Mouse (Mus musculus): ENCODE data around the gene Thyn1.

Gene Thyn1

DNA sequence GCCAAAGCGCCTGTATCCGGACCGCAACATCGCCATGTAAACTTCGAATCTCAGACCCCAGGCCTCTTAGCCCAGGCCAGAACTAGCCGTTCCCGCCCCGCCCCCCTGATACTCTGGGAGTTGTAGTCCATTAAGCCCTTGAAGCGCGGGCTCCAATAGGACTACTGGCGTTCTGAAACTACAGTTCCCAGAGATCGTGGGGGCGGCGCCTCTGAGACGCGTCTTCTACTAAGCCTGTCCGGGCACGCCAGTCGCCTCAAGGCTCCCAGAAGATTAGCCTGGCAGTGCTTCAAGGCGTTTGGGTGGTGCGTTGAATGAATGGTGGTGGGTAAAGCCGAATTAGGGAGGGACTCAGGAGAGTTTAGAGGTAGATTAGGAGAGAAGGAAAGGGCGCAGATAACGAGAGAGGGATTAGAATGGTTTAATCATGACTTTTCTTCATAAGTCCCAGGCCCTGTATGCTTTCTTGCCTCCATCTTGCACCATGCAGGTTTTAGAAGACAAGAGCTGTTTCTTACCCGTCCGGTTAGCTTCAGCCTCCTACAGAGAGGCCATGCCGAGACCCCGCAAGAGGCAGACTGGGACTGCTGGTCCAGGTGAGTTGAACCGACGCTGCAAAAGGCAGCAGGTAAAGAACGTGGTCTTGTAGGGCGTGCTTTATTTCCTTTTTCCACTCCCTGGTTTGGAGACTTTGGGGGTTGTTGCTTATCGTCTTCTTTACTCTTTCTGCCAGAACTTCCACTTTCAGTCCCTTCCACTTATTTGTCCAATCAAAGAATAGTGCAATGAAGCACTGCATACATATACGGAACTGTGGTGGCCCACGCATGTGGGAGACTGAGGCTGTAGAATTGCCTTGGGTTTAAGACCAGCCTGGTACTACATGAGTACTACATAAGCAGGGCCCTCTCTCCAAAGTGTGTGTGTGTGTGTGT lies at the start of gene Thyn1, which contains the start of gene Acad8:
Gene Thyn1 (plus strand): TSS at position 250 of the 935 bp plus-strand sequence.
Gene Acad8 (minus strand): TSS at position 106 of the 935 bp plus-strand sequence.
- DNase-seq = peak; percentile 93

DNA sequence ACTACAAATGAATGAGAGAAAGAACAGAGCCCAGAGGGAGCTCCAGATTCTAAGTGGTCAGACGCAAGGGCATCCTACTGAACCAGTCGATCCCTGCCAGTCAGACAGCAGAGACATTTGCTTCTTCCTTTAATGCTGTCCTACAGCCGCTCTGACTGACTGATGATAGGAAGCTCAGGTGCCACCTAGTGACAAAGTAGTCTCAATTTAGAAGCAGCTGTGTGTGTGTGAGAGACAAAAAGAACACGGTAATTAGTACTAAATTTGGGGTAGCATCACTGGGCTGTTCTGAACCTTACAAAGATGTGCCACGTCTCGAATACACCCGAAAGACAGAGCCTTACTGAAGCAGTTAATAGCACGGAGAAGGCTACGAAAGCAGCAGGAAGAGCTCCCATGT lies 21.8 kb upstream of the Thyn1 start:
- no peak for DNase-seq

- no peak for DNase-seq
These were observed 20.7 kb upstream of the Thyn1 start for GRCm38 (mm10) chr9:26978776-26979175.

GRCm38 (mm10) chr9:26985090-26985613 lies 14.4 kb upstream of the Thyn1 start:
- DNase-seq = no peak

GRCm38 (mm10) chr9:26985668-26986277 lies 13.7 kb upstream of the Thyn1 start:
- no peak for DNase-seq

DNA sequence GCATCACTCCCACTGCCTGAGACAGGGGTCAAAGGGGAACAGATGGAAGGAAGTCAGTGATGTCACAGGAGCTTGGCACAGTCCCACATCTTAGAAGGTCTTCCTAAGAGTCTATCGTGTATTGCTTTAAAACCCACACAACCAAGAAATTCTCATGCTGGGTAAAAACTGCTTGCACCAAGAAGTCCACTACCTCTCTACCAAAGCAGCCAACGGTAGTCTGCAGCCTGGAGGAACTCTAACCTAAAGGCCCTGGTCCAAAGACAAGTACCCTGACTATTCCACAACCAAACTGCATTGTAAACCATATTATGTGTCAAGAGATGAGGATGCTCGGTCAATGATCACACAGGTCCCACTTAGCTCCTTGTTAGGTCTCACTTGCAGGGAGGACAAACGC lies 9.3 kb upstream of the Thyn1 start:
- DNase-seq = no peak

- no peak for DNase-seq
These were observed 6.4 kb upstream of the Thyn1 start for GRCm38 (mm10) chr9:26993118-26993517.

DNA sequence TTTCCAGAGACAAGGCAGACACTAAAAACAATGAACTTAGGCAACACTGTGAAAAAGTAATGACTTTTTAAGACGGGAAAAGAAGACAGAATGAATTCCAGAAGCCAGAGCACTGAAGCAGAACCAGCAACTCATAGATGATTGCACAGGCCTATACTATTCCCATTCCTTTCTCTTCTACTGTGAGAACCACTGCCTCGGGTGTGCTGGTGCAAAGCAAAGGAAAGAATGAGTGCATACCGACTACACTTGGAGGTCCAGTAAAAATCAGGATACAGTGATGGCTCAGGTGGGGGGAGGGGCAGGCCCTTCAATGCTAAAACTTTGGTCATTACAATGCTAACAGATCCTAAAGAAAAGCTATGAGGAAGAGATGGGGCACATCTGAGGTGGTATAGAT lies 5.6 kb upstream of the Thyn1 start:
- DNase-seq = no peak

GRCm38 (mm10) chr9:26997062-26997461 lies 2.4 kb upstream of the Thyn1 start:
- no peak for DNase-seq

DNA sequence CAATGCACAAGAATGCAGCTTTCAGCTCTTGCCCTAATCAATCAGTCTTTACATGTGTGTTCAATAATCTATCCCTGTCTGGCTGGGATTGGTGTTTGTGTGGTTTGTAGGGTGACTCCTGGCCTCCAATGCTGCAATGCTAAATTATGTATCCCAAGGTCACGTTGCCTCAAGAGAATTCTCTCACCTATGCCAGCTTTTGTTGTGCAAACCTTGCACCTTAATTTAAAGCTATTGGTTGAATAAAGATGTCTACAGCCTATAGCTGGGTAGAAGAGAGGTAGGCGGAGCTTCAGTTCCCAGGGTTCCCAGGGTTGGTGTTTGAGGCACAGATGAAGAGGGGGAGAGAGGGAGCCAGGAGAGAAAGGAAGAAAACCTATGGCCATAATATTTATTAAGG lies 2.0 kb upstream of the Thyn1 start:
- no peak for DNase-seq

DNA sequence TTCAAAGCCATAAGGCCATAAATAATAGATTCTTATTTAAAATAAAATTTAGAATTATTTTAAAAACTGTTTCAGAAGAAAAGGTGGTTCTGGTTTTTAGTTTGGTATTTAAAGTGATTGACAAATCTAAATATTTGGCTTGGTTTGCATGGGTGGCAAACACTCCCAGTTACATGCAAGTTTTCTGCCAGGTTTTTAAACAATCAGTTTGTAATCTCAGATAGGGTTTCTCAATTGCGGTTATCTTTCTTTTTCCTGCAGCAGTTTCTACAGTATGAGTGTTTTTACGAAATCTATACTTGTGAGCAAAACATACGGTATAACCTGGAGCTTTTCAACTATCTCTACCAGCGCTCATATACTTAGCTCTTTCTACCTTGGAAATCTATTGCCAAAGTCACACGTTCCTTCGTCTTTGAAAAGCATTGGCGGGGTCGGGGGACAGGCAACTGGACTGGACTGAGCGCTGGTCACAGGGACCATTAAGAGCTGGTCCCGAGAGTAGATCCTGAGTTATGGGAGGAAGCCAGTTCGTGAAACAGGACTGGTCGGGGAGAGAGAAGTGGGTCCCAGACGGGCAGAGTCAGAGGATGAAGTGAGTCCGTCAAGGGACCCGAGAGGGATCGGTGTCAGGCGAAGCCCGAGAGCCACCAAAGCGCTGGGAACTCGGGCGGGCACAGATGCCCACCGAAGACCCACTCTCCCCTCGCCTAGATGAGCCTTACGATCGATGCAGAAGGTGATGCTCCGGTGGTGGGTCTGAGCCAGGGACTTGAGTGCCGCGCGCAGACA lies 645 bp upstream of the Thyn1 start:
- DNase-seq = no peak

GRCm38 (mm10) chr9:27005231-27005630 lies 5.7 kb downstream of the Thyn1 start:
- no peak for DNase-seq

- no peak for DNase-seq
These were observed 6.4 kb downstream of the Thyn1 start for GRCm38 (mm10) chr9:27005933-27006332.

DNA sequence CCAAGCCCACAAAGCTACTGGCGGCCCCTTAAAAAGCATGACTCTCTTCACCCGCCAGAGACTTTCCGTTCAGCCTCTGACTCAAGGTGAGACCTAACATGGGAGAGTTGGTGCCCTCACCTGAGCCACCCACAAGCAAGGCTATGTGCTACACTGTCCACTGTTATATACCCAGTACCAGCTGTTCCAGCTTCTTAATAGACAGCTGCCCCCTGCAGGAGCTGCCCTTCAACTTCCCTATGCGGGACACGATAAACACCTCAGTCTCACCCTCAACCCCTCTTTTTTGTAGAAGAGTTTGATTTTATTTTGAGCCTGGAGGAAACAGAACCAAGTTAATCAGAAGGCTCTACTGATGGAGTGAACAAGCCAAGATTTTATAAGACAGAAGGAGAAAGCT lies 7.4 kb downstream of the Thyn1 start:
- DNase-seq = no peak

- no peak for DNase-seq
These were observed 9.7 kb downstream of the Thyn1 start for GRCm38 (mm10) chr9:27009231-27009630.

DNA sequence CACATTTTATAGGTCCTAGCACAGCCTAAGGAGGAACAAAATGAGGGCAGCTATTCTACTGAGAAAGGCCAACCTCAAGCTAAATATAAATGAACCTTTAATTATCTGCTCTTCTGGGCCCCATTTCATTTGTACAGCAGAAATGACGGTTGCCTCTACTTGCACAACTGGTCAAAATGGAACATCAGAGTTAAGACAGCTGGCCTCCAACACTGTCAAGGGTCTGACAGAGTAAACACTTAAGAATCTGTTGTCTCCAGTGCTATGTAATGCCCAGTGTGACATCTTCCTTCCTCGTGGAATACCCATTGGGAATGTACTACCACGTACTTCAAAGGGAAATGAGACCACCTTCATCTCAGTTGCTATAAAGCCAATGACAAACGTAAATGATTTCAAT lies 12.1 kb downstream of the Thyn1 start:
- no peak for DNase-seq

DNA sequence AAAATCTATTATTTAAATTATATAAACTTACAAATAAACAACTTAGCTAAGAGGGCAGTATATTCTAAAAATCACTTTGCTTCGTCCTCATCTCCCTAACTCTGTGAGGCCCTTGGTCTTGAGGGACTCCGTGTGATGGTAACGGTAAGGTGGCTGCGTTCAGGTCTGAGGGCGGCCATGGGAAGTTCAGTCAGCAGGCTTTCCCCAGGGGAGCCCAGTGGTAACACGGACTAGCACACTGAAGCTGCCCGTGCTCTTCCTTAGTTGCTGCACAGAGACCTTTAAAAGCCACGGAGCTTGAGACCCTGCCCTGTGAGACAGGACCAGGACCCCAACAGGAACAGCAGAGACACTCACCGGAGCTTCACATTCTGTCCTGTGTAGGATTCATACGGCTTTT lies 19.5 kb downstream of the Thyn1 start:
- DNase-seq = no peak

- no peak for DNase-seq
These were observed 24.2 kb downstream of the Thyn1 start for GRCm38 (mm10) chr9:27023681-27024080.

GRCm38 (mm10) chr9:27026708-27027107 lies 27.2 kb downstream of the Thyn1 start:
- DNase-seq = no peak

- DNase-seq = peak; percentile 51
These were observed 29.7 kb downstream of the Thyn1 start for GRCm38 (mm10) chr9:27029022-27029827.

GRCm38 (mm10) chr9:27029828-27030762 lies 30.6 kb downstream of the Thyn1 start, which contains the start of the genes Vps26b and Ncapd3:
TSS of gene Vps26b (minus strand) at chr9:27030065.
TSS of gene Ncapd3 (plus strand) at chr9:27030175.
- peak; percentile 94 for DNase-seq
